Mouse (Mus musculus) monocyte, adult 2 months (primary cell): ENCODE data around the gene Irgm2.
"Not testable (repeated sequence)": the region's sequence is repeated elsewhere in the genome, so short reads cannot be mapped to it uniquely, and the experiment has no call there.

Source experiments
- DNase-seq, 2 experiments: peaks; one replicate each; pipeline ENCODE4 v3.0.0; 2022; ENCODE audit warnings: low spot score in 2 of 2, low read depth in 1 of 2

Irgm2 gene

GRCm38 (mm10) chr11:58211682-58212067 is 12.3 kb downstream of the Irgm2 start:
- DNase-seq: no peak

DNA sequence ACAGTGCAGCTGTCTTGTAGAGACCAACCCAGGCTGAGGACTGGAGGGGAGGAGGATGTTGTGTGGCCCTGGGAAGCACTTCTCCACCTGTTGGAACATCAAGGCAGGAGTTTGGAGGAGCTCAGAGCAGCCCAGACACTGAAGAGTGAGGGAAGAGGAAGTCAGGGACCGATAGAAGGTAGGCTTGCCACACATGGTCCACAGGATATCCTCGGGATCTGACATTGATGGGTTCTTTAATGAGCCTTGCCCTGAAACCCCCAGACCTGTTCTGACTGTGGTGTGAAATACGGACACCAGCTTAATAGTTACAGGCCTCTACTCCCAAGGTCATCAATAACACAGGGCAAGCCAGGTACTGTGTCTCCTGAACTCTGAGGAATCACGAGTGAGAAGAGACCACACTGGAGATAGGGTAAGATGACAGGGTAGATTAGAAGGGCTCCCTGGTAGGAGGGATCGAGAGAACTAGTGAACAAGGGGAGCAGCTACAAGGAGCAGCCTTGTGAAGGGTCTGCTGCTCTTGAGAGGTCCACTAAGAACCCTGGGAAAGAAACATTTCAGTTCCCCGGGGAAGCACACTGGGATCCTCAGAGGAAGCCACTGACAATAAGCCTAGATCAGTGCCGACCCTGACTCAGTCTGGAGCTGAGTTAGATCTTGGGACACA is 14.4 kb downstream of the Irgm2 start:
- DNase-seq: no peak

DNA sequence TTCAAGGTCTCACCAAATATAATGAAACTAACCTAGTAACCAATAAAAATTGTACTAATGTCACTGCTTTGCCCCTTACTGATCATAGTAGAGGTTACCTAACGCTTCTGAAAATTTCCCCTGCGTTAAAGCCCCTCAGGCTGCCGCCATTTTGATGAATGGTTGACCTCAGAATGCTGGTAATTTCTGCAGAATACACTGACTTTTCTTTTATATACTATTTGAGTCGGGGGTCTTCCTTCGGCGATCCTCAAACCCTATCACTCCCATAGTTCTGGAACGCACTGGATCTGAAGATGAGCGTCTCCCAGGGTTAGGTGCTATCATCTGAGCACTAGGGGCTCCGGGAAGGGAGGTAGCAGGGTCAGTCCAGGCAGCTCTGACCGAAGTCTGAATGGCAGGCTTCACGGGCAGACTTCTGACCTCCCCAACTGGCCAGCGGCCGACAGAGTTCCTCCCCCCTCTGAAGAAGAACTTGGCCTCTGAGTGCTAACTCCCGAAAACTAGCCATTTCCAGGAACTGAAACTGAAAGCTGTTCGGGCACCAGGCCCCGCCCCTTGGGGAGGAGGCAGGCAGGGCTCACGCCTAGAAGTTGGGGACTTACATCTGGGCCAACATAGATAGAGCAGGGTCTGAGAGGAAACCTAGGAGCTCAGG is 15.1 kb downstream of the Irgm2 start:
- DNase-seq: peak; percentile 84 to 90

- DNase-seq: not testable (repeated sequence)
Measured at GRCm38 (mm10) chr11:58215049-58215430, 15.6 kb downstream of the Irgm2 start.

- no peak for DNase-seq
Measured at GRCm38 (mm10) chr11:58215814-58216213, 16.4 kb downstream of the Irgm2 start.

DNA sequence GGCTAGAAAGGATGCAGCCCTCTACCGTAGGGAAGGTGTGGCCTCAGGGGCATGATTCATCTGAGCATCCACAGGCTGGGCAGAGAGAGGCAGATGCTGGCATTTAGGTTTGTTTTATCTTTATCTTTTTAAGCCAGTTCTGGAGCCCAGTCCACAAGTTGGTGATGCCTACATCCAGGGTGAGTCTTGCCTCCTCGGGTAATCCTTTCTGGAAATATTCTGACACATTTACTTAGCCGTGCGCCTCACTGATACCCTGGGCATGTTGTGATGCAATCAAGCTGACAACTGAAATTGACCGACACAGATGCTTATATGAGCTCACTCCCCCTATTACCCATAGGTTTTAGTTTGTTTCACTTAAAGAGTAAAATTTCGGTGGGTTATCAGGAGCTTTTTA is 17.4 kb downstream of the Irgm2 start:
- no peak for DNase-seq

GRCm38 (mm10) chr11:58223751-58224150 is 24.3 kb downstream of the Irgm2 start:
- DNase-seq: no peak

DNA sequence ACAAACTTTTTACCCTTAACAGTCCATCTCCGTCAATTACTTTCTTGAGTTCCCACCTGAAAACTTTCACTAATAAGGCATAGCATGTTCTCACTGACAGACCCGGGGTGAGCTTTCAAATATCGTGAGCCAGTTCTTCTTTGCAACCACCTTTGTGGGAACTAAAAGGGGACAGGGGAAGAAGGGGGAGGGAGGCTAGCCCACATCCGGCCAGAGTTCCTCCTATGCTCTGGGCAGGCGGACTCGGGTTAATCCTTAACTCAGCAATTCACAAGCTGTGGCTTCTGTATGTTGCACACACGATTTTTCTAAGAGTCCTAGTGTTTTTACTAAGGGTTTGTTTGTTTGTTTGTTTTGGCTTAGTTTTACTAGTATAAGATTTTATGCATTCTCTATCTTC is 24.9 kb downstream of the Irgm2 start:
- peak in 1 of 2 experiments; percentile 40 for DNase-seq

DNA sequence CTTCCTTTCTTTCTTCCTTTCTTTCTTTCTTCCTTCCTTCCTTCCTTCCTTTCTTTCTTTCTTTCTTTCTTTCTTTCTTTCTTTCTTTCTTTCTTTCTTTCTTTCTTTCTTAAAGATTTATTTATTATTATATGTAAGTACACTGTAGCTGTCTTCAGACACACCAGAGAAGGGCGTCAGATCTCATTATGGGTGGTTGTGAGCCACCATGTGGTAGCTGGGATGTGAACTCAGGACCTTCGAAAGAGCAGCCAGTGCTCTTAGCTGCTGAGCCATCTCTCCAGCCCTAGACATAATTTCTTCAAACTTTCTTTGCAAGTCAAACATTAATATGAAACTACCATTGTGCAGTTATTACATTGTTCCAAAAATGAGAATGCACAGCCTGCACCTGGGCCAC is 25.5 kb downstream of the Irgm2 start:
- DNase-seq: not testable (repeated sequence)

DNA sequence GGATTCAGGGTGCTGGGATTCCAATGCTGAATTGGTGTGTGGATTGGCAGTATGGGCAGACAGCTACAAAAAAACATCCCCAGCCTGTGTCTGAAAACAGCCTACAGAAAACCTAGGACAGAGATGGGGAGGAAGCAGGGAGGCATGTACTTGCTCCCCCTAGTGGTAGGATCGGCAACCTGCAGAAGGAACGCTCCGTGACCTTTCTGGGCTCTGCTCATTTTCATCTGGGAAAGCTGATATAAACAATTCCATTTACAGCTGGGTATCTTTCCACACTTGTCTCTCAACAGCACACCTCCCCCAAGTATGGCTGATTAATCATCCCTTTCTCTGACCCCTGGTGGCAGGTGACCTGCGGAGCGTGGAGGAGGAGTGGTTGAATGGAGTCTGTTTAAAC is 26.2 kb downstream of the Irgm2 start:
- DNase-seq: peak in 1 of 2 experiments; percentile 64

DNA sequence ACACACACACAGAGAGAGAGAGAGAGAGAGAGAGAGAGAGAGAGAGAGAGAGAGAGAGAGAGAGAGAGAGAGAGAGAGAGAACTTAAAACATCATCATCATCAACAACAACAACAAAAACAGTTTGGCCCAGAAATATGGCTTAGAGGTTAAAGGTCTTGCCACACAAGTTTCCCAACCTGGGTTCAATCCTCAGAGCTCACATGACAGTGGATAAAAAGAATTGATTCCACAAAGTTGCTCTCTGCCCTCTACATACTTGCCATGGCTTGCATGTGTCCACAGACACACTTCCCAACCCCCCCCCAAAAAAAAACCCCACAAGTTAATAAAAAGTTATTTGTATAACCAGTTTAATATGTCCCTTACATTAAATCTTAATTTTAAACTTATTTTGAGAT is 27.0 kb downstream of the Irgm2 start:
- DNase-seq: no peak

GRCm38 (mm10) chr11:58228021-58228420 is 28.6 kb downstream of the Irgm2 start:
- DNase-seq: not testable (repeated sequence)

GRCm38 (mm10) chr11:58230396-58230910 is 31.0 kb downstream of the Irgm2 start:
- no peak for DNase-seq

DNA sequence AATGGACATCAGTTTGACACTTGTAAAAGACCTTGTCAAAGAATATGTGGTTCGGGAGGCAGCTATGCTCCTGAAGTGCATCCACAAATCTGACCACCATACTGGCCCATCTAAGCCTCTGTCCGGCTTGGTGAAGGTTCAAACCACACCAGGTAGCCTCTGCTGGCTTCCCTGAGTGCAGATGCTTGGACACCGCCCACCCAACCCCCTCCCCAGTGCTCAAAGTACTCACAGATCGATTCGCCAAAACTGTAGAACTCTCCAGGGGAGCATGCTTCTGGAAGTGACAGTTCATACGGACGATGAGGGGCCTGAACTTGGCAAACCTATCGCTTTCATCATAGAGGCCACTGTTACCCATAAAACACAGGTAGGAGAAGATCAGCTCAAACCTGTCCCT is 31.7 kb downstream of the Irgm2 start:
- DNase-seq: no peak

GRCm38 (mm10) chr11:58234551-58234950 is 35.1 kb downstream of the Irgm2 start:
- not testable (repeated sequence) for DNase-seq

GRCm38 (mm10) chr11:58235152-58235551 is 35.7 kb downstream of the Irgm2 start:
- DNase-seq: peak in 1 of 2 experiments; percentile 31

DNA sequence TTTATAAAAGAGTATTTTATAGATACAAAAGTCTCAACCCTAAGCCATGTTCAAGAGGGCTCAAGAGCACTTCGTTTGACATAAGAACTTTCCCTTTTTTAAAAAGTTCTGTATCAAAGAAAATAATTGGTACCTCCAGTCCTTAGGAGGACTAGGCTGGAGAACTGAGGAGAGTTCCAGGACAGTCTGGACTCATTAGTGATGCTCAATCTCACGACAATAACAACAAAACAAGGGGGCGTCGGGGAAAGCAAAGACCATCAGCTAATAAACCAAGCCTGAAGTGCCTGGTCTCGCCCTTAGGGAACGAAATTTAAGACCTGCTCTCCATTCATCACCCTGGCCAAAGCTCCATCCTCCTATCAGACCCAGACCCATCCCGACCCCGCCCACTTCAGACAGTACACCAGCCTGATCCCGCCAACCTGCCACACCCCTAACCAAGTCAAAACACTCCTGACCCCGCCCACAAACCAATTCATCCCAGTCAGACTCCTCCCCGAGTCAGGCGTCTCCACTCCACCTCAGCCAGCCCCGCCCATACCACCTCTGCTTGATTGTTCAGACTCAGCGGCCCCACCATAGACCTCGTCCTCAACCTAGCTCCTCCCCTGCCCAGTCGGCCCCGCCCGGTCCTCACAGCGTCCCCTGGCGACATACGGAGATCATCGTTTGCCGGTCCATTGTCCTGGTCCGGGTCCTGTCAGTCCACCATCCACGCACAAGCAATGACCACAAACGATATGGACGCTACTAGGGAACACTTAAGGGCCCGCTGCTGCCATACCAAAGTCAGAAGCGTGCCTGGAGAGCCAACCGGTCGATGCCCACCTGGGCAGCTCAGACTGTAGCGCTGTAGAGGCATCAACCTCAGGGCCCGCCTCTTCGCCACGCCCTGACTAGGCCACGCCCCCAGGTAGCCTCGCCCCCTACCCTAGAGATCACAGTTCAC is 39.7 kb downstream of the Irgm2 start:
- DNase-seq: peak in 1 of 2 experiments; percentile 25

DNA sequence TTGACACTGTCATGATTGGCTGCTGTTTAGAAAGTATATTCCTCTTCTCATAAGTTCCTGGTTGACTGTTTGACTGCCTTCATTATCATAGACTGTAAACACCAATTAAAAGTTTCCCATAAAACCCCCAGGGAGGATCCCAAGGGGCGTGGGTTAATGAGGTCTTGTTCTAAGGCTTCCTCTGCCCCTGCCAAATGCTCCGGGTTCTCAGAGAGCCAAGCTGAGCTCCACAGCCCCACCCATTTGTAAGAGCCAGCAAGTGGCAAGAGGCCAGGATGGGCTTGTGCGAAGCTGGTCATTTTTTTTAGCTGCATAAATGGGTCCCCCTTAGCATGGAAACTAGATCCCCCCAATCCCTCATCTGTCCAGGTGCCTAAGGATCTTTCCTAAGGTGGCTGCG is 47.9 kb downstream of the Irgm2 start:
- DNase-seq: no peak

DNA sequence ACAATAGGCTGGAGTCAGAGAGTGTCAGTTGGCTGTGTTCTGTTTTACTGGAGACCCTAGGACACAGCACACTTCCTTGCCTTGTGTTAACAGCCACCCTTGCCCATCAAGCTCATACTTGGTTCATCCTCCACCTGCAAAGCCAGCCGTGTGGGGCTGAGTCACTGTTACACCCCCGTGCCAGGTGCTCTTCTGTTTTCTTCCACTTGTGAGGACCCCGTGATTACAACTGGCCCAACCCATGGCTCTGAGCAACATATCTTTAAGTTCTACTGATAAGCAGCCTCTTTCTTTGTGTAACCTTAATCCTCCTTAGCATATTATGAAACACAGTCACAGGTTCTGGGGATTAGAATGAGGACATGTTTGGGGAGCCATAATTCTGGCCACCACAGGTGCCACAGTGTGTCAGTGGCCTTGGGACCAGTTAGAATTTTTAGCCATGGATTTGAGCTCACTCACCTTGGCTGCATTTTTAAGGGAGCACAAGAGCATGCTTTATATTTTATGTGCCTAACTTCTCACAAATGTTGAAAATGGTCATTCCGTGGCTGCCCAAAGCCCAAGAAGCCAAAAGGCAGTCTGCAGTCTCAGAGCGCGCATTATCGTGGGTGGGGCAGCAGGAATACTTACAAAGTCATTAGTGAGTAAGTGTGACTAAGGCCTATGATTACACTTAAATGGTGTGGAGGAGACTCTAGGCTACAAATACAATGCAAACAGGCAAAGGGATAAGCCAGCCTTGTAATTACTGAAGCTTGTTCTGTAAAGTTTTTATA is 50.0 kb downstream of the Irgm2 start:
- no peak for DNase-seq

GRCm38 (mm10) chr11:58250550-58250949 is 51.1 kb downstream of the Irgm2 start:
- no peak for DNase-seq

DNA sequence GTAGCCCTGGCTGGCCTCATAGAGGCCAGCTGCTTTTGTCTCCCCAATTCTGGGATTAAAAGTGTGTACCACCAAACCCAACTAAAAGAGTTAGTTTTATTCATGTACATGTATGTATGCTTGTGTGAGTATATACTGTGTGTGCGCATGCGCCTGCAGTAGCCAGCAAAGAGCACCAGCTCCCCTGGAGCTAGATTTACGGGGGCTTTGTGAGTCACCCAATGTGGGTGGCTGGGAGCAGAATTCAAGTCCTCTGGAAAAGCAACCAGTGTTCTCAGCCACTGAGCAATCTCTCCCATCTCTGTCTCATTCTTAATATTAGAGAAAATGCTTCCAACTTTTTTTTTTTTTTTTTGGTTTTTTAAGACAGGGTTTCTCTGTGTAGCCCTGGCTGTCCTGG is 55.0 kb downstream of the Irgm2 start:
- DNase-seq: no peak
